Mouse (Mus musculus) heart, adult 9 months (tissue): ENCODE measurements around the gene Nip7.
"Not testable (repeated sequence)": the region's sequence is repeated elsewhere in the genome, so short reads cannot be mapped to it uniquely, and the experiment has no call there.

Source experiments
- DNase-seq, 2 experiments: peaks; one replicate each; pipeline ENCODE4 v3.0.0; 2022; ENCODE audit warnings: low spot score in 2 of 2

Gene Nip7

GRCm38 (mm10) chr8:107056076-107056972 is at the start of gene Nip7, which contains the start of gene Cog8:
Gene Nip7, plus strand, starts transcription at chr8:107056877.
Gene Cog8, minus strand, starts transcription at chr8:107056689.
- DNase-seq: peak; percentile 98

GRCm38 (mm10) chr8:107007795-107008194 is 48.9 kb upstream of the Nip7 start:
- DNase-seq: no peak

- no peak for DNase-seq
These were observed 44.0 kb upstream of the Nip7 start for GRCm38 (mm10) chr8:107012666-107013065.

GRCm38 (mm10) chr8:107014915-107015314 is 41.8 kb upstream of the Nip7 start:
- no peak for DNase-seq

- DNase-seq: no peak
These were observed 33.2 kb upstream of the Nip7 start for GRCm38 (mm10) chr8:107023479-107023878.

GRCm38 (mm10) chr8:107029310-107029709 is 27.4 kb upstream of the Nip7 start:
- no peak for DNase-seq

GRCm38 (mm10) chr8:107030058-107030457 is 26.6 kb upstream of the Nip7 start:
- no peak for DNase-seq

- peak; percentile 94 to 95 for DNase-seq
These were observed 25.8 kb upstream of the Nip7 start, which contains the start of gene Vps4a for GRCm38 (mm10) chr8:107030650-107031576. Gene Vps4a, plus strand, starts transcription at chr8:107031222.

- DNase-seq: no peak
These were observed 25.0 kb upstream of the Nip7 start for GRCm38 (mm10) chr8:107031577-107032090.

GRCm38 (mm10) chr8:107033609-107034008 is 23.1 kb upstream of the Nip7 start:
- DNase-seq: not testable (repeated sequence)

GRCm38 (mm10) chr8:107035641-107036040 is 21.0 kb upstream of the Nip7 start:
- no peak for DNase-seq

GRCm38 (mm10) chr8:107036626-107037025 is 20.1 kb upstream of the Nip7 start:
- no peak for DNase-seq

- DNase-seq: no peak
These were observed 16.0 kb upstream of the Nip7 start for GRCm38 (mm10) chr8:107040632-107041031.

GRCm38 (mm10) chr8:107045478-107045877 is 11.2 kb upstream of the Nip7 start:
- no peak for DNase-seq

- no peak for DNase-seq
These were observed 9.7 kb upstream of the Nip7 start for GRCm38 (mm10) chr8:107046976-107047375.

GRCm38 (mm10) chr8:107048061-107048941 is 8.4 kb upstream of the Nip7 start, which contains the start of gene Pdf:
Gene Pdf, minus strand, starts transcription at chr8:107048614.
- peak; percentile 82 for DNase-seq

GRCm38 (mm10) chr8:107049480-107049879 is 7.2 kb upstream of the Nip7 start:
- no peak for DNase-seq

GRCm38 (mm10) chr8:107052046-107052445 is 4.6 kb upstream of the Nip7 start:
- no peak for DNase-seq

- no peak for DNase-seq
These were observed 294 bp downstream of the Nip7 start for GRCm38 (mm10) chr8:107056973-107057369.

GRCm38 (mm10) chr8:107062613-107063012 is 5.9 kb downstream of the Nip7 start:
- no peak for DNase-seq
